Mouse (Mus musculus) heart, embryonic 10.5 days (tissue): ENCODE results near the gene Cdx2. TPM values are rescaled to one million over a fixed set of nuclear protein-coding genes. Genes with fewer than 3 reads are reported as not detected.

ENCODE experiments used
- DNase-seq: peaks from one replicate; pipeline ENCODE4 v3.0.0-alpha.2; 2017; ENCODE audit warnings: low spot score
- H3K27ac ChIP-seq: fragments of 300-500 bp; sonication (generic); 2 replicates; pipeline ENCODE4 v1.5.1; 2016; ENCODE audit warnings: mild to moderate bottlenecking
- H3K27me3 ChIP-seq: fragments of 300-500 bp; sonication (generic); 2 replicates; pipeline ENCODE4 v1.6.1; 2016; ENCODE audit warnings: mild to moderate bottlenecking; ENCODE audit not compliant: poor library complexity, insufficient read depth, severe bottlenecking
- H3K36me3 ChIP-seq: fragments of 300-500 bp; sonication (generic); 2 replicates; pipeline ENCODE4 v1.6.1; 2016; ENCODE audit warnings: mild to moderate bottlenecking, moderate library complexity
- H3K4me1 ChIP-seq: fragments of 300-500 bp; sonication (generic); 2 replicates; pipeline ENCODE4 v1.6.1; 2016; ENCODE audit warnings: mild to moderate bottlenecking
- H3K4me3 ChIP-seq: fragments of 300-500 bp; sonication (generic); 2 replicates; pipeline ENCODE4 v1.5.1; 2016; ENCODE audit warnings: mild to moderate bottlenecking, moderate library complexity
- H3K9me3 ChIP-seq: fragments of 300-500 bp; sonication (generic); 2 replicates; pipeline ENCODE4 v1.6.1; 2016; ENCODE audit warnings: mild to moderate bottlenecking, moderate library complexity
- WGBS: fragments of 180-500 bp; shearing (Covaris S2); methylation state at CpG from one replicate; pipeline ENCODE4 v1.1.7; 2016; 5-methylcytosine and 5-hydroxymethylcytosine counted together
- polyA plus RNA-seq: library from polyadenylated mRNA; unstranded; fragments of >200 nt; fragmentation: Nextera tagmentation; extraction: Ambion mirVana; gene quantifications from 2 replicates; pipeline ENCODE4 v1.2.1, GENCODE M21; 2016

Cdx2 gene
- polyA plus RNA-seq, 1 experiment from 2014 or later, result not detected

GRCm38 (mm10) chr5:147332711-147333110 is 25.6 kb upstream of the Cdx2 start:
- Histone ChIP-seq H3K9me3 (no peaks in the 10 kb centered on the region), H3K4me1 (peaks cover 7% of the 10 kb centered on the region; the same call in 1 of the 2 replicates), H3K27me3 (0 out of 2 replicates have a peak, but pooled peaks cover 9% of the 10 kb centered on the region), H3K27ac (no peak overlapping the region), H3K4me3 (no peak overlapping the region), H3K36me3 (no peaks in the 10 kb centered on the region)
- WGBS, result 26% methylated on average over 7 of the region's 7 CpGs
- DNase-seq, result no peak

DNA sequence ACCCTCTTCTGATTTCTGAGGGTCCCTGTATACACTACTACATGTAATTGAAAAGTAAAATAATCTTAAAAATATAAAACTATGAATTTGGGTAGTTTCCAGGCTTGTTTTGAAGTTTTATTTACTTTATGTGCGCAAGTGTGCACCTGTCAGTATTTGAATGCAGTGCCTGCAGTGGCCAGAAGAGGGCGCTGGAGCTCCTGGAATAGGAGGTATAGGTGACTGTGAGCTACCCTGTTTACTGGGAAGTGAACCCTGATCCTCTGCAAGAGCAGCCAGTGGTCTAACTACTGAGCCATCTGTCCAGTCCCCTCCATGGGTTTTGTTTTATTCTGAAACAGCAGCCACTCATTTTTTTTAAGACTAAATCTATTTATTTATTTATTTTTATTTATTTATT is 24.5 kb upstream of the Cdx2 start:
- no peak overlapping the region for H3K27ac ChIP-seq
- no peak for DNase-seq
- WGBS, result 40% methylated on average over 2 of the region's 2 CpGs

GRCm38 (mm10) chr5:147329946-147330345 is 22.9 kb upstream of the Cdx2 start:
- H3K27ac ChIP-seq, result no peak overlapping the region
- no peaks in the 10 kb centered on the region for H3K9me3 ChIP-seq
- H3K36me3 ChIP-seq, result no peaks in the 10 kb centered on the region
- no peak overlapping the region for H3K4me3 ChIP-seq
- H3K27me3 ChIP-seq, result peaks cover 9% of the 10 kb centered on the region; the same call in 1 of the 2 replicates
- no peak for DNase-seq
- 82% methylated on average over 11 of the region's 11 CpGs for WGBS
- peaks cover 7% of the 10 kb centered on the region; the same call in 1 of the 2 replicates for H3K4me1 ChIP-seq

More for the DNA sequence above, 24.5 kb upstream of the Cdx2 start:
- Histone ChIP-seq H3K4me3 (no peak overlapping the region), H3K9me3 (no peaks in the 10 kb centered on the region), H3K36me3 (no peaks in the 10 kb centered on the region), H3K4me1 (peaks cover 7% of the 10 kb centered on the region; the same call in 1 of the 2 replicates), H3K27me3 (peaks cover 9% of the 10 kb centered on the region; the same call in 1 of the 2 replicates)

GRCm38 (mm10) chr5:147327636-147328035 is 20.6 kb upstream of the Cdx2 start:
- Histone ChIP-seq H3K4me1 (peaks cover 1% of the 10 kb centered on the region; the same call in 1 of the 2 replicates), H3K36me3 (no peaks in the 10 kb centered on the region), H3K9me3 (no peaks in the 10 kb centered on the region), H3K4me3 (no peak overlapping the region), H3K27me3 (peaks cover 22% of the 10 kb centered on the region), H3K27ac (no peak overlapping the region)
- DNase-seq, result no peak
- WGBS, result 84% methylated on average over 5 of the region's 5 CpGs

- Histone ChIP-seq H3K36me3 (no peaks in the 10 kb centered on the region), H3K4me3 (no peak overlapping the region), H3K9me3 (no peaks in the 10 kb centered on the region), H3K27me3 (peaks cover 39% of the 10 kb centered on the region), H3K4me1 (no peaks in the 10 kb centered on the region), H3K27ac (no peak overlapping the region)
- 72% methylated on average over 11 of the region's 11 CpGs for WGBS
- peak; percentile 64 for DNase-seq
These were observed 18.9 kb upstream of the Cdx2 start for GRCm38 (mm10) chr5:147325931-147326330.

DNA sequence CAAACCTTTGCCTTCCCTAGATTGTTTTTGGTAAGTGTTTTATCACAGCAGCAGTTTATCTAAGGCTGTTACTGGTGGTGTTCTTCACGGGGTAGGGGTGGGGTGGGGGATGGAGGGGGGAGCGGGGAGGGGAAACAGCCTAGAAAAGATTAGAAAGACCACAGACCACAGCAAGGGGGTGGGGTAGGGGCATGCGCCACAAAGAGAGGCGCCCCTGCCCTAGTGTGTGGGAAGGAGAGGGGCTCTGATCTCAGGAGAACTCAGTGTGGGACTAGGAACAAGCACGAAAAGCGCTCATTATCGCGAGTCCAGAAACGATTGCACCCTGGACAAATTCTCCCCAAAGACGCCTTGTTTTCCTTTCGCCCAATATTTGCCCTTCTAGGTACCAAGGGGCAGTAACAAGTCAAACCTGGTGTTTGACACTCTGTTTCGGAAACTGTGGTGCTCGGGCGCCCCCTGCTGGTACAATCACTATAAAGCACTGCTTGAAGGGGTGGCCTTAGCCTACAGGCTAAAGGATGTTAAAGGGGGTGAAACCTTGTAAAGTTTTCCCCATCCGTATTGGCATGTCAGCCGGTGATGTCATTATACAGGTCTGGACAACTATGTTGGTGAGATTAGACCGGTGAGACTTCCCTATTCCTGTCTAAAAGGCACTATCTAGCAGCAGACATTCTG is 16.3 kb upstream of the Cdx2 start:
- H3K27ac ChIP-seq, result no peak overlapping the region
- H3K4me1 ChIP-seq, result no peaks in the 10 kb centered on the region
- H3K4me3 ChIP-seq, result no peak overlapping the region
- whole genome bisulfite sequencing, result 13% methylated on average over 17 of the region's 17 CpGs
- no peaks in the 10 kb centered on the region for H3K36me3 ChIP-seq
- DNase-seq, result no peak
- H3K9me3 ChIP-seq, result no peaks in the 10 kb centered on the region
- H3K27me3 ChIP-seq, result peaks cover 55% of the 10 kb centered on the region

DNA sequence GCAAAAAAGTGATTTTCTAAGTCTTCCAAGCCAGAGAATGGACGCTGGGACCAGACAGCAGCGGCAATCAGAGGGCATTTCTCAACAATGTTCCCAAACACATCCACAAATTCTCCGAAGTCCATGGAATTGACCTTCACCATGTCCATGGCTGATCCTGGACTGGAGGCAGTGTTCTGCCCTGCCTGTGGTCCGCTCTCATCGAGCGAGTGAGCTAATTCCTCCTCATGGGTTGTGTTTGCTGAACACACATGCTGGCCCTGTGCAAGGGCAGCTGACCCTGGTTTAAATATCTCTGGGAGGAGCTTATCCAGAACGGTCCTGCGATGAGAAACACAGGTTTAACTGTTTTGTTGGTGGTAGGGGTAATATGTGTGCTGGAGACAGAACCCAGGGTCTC is 15.1 kb upstream of the Cdx2 start, which contains the start of gene Urad:
TSS of gene Urad (minus strand) at position 258 of the 400 bp plus-strand sequence.
- H3K4me1 ChIP-seq, result no peaks in the 10 kb centered on the region
- no peak for DNase-seq
- H3K36me3 ChIP-seq, result no peaks in the 10 kb centered on the region
- H3K27me3 ChIP-seq, result peaks cover 67% of the 10 kb centered on the region
- H3K27ac ChIP-seq, result no peak within 1 kb of the TSS
- H3K9me3 ChIP-seq, result no peaks in the 10 kb centered on the region
- no peak within 1 kb of the TSS for H3K4me3 ChIP-seq
- WGBS, result 73% methylated on average over 8 of the region's 8 CpGs

- no peaks in the 10 kb centered on the region for H3K36me3 ChIP-seq
- no peak overlapping the region for H3K27ac ChIP-seq
- no peaks in the 10 kb centered on the region for H3K9me3 ChIP-seq
- no peak overlapping the region for H3K4me3 ChIP-seq
- peaks cover 10% of the 10 kb centered on the region for H3K4me1 ChIP-seq
- DNase-seq, result no peak
- peaks cover 92% of the 10 kb centered on the region for H3K27me3 ChIP-seq
These were observed 12.6 kb upstream of the Cdx2 start for GRCm38 (mm10) chr5:147319653-147320052.

GRCm38 (mm10) chr5:147317991-147318390 is 10.9 kb upstream of the Cdx2 start:
- Histone ChIP-seq H3K4me1 (peaks cover 10% of the 10 kb centered on the region), H3K36me3 (no peaks in the 10 kb centered on the region), H3K9me3 (no peaks in the 10 kb centered on the region), H3K4me3 (no peak overlapping the region), H3K27me3 (peaks cover 99% of the 10 kb centered on the region), H3K27ac (no peak overlapping the region)
- DNase-seq, result no peak
- WGBS, result 25% methylated on average over 7 of the region's 7 CpGs

DNA sequence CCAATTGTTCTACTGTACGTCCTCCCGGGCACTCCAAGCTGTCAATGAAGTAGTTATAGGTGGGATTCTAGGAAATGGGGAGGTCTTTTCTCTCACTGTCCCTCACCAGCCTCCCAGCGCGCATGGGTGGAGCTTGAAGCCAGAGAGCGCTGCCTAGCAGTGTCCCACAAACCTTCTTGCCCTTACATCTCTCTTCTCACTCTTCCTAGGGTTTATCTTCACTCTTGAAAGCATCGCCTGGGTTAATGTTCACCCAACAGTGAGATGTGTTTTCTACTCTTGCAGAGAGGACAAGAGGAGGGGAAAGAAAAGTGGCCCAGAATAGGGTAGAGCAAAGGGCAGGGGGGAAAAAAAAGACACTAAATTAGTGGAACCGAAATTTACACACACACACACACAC is 10.3 kb upstream of the Cdx2 start:
- peaks cover 99% of the 10 kb centered on the region for H3K27me3 ChIP-seq
- no peak overlapping the region for H3K27ac ChIP-seq
- no peaks in the 10 kb centered on the region for H3K36me3 ChIP-seq
- no peak for DNase-seq
- 3% methylated on average over 7 of the region's 7 CpGs for WGBS
- H3K9me3 ChIP-seq, result no peaks in the 10 kb centered on the region
- H3K4me1 ChIP-seq, result peaks cover 10% of the 10 kb centered on the region
- no peak overlapping the region for H3K4me3 ChIP-seq

DNA sequence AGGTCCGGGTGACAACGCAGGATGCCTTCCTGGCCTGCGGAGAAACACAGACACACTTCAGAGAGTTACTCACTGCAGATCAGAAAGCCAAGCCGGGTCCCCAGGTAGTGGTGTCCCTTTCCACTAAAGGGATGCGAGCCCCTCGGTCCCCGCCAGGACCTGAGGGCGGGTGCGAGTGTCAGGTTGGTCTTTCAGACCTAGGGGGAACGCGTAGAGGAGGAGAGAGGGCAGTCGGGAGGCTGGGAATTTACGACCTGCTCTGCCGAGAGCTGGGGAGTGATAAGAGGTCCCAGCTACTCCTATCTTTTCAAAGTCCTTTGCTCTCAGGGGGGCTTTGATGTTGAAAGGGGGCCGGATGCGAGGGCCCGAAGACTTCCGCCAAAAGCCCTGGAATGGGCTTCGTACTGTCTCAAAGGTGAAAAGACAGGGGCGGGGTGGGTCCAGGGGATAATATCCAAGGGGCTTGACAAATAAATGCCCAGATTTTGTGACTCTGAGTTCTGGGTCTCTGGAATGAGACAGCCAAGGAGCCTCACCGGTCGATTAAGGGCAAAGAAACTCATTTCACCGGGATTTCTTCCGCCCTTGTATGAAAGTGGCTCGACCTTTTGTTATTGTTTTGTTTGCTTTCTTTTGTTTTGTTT is 8.5 kb upstream of the Cdx2 start:
- under 1% methylated on average over 25 of the region's 25 CpGs for WGBS
- no peak overlapping the region for H3K27ac ChIP-seq
- H3K27me3 ChIP-seq, result peaks cover 99% of the 10 kb centered on the region
- H3K36me3 ChIP-seq, result no peaks in the 10 kb centered on the region
- peak overlapping the region; percentile 45 for H3K4me3 ChIP-seq
- H3K4me1 ChIP-seq, result peaks cover 10% of the 10 kb centered on the region
- no peak for DNase-seq
- H3K9me3 ChIP-seq, result no peaks in the 10 kb centered on the region

GRCm38 (mm10) chr5:147314646-147315431 is 7.8 kb upstream of the Cdx2 start:
- H3K36me3 ChIP-seq, result no peaks in the 10 kb centered on the region
- peaks cover 10% of the 10 kb centered on the region for H3K4me1 ChIP-seq
- DNase-seq, result peak; percentile 75
- H3K27me3 ChIP-seq, result peaks cover 99% of the 10 kb centered on the region
- no peaks in the 10 kb centered on the region for H3K9me3 ChIP-seq
- no peak overlapping the region for H3K27ac ChIP-seq
- H3K4me3 ChIP-seq, result peak overlapping the region; percentile 45
- WGBS, result 1% methylated on average over 39 of the region's 39 CpGs
